8 mouse cellular contexts compared by ENCODE assay signal in the genomic region with DNA sequence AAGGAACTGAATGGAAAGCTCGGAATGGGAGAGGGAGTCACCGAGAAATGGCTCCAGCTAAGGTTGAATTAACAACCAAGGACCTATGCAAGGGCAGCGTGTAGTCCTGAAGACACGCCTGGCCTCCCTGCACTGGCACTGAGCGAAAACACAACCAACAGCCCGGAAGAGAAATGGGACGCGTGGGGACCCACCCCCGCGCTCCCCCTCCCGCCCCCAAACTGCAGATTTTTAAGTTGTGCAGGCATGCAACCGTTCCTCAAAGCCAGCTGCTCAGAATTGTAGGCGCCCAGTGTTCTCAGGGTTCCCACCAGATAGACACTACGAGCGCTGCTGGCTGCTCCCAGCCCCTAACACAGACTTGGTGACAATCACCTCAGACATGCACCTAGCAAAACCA. TPM values are rescaled to one million over a fixed set of nuclear protein-coding genes. Genes with fewer than 3 reads are reported as not detected.
DNase-seq lines count a peak whose midpoint lies in the region; ATAC-seq and TF ChIP-seq lines count a peak whose summit lies in the region.

A gene (minus strand): TSS at position 42 of the 400 bp plus-strand sequence.

- H3K4me2 ChIP-seq in lung, embryonic 16.5 days (ENCODE audit: low read depth, low read length), result peak within 1 kb of the TSS; percentile 90
- peak within 1 kb of the TSS; percentile 95 for H3K4me2 ChIP-seq in intestine, postnatal 0 days (replicated peaks; ENCODE audit: low read depth)
- peak within 1 kb of the TSS; percentile 99 for H3K4me2 ChIP-seq in neural tube, embryonic 15.5 days

- H3K27me3 ChIP-seq in lung, embryonic 16.5 days (ENCODE audit: control insufficient read depth, insufficient read depth, low read depth, low read length), result peaks cover 22% of the 10 kb centered on the region
- 0 out of 2 replicates have a peak, but pooled peaks cover 16% of the 10 kb centered on the region for H3K27me3 ChIP-seq in intestine, postnatal 0 days (replicated peaks; ENCODE audit: control insufficient read depth, insufficient read depth, low read length)
- H3K27me3 ChIP-seq in neural tube, embryonic 15.5 days (replicated peaks), result peaks cover 49% of the 10 kb centered on the region

- peak within 1 kb of the TSS; percentile 67 for H3K9ac ChIP-seq in lung, embryonic 16.5 days (ENCODE audit: low read length)
- H3K9ac ChIP-seq in intestine, postnatal 0 days (ENCODE audit: low read depth, low read length), result peak within 1 kb of the TSS; percentile 54
- peak within 1 kb of the TSS; percentile 53 for H3K9ac ChIP-seq in neural tube, embryonic 15.5 days (replicated peaks)

- ATAC-seq in frontal cortex, adult (ENCODE audit: low TSS enrichment), result 0 out of 2 replicates have a peak, but pooled peaks have one; percentile 14
- no peak for ATAC-seq in lung, embryonic 16.5 days (ENCODE audit: low read depth)
- no peak for ATAC-seq in intestine, postnatal 0 days
- no peak for ATAC-seq in neural tube, embryonic 15.5 days (ENCODE audit: low FRiP score)

- H3K27ac ChIP-seq in lung, embryonic 16.5 days (ENCODE audit: low read length), result peak within 1 kb of the TSS; percentile 64; the same call in 1 of the 2 replicates
- peak within 1 kb of the TSS; percentile 15 for H3K27ac ChIP-seq in intestine, postnatal 0 days (ENCODE audit: low read depth, low read length)
- no peak within 1 kb of the TSS for H3K27ac ChIP-seq in neural tube, embryonic 15.5 days (replicated peaks)

- DNase-seq in frontal cortex, adult 2 months (ENCODE audit: extremely low spot score in 1 of 2, low spot score in 1 of 2), result no peak
- no peak for DNase-seq in lung, postnatal 36 days
- no peak for DNase-seq in urinary bladder, postnatal 10 days (ENCODE audit: low spot score)
- no peak for DNase-seq in cerebellum, adult 11 months

- WGBS in lung, embryonic 16.5 days, result 31% methylated on average over 15 of the region's 15 CpGs
- WGBS in intestine, postnatal 0 days, result 32% methylated on average over 15 of the region's 15 CpGs
- 24% methylated on average over 15 of the region's 15 CpGs for WGBS in neural tube, embryonic 15.5 days

- no peak for TF ChIP-seq CTCF in intestine, postnatal 0 days (IDR thresholded peaks at IDR 0.05; ENCODE audit: low read depth)

- H3K4me3 ChIP-seq in lung, embryonic 16.5 days (ENCODE audit: low read length), result peak within 1 kb of the TSS; percentile 61
- peak within 1 kb of the TSS; percentile 49 for H3K4me3 ChIP-seq in intestine, postnatal 0 days (ENCODE audit: low read depth, low read length)
- peak within 1 kb of the TSS; percentile 59 for H3K4me3 ChIP-seq in neural tube, embryonic 15.5 days (replicated peaks)

- H3K4me1 ChIP-seq in lung, embryonic 16.5 days (replicated peaks; ENCODE audit: control insufficient read depth, insufficient read depth, low read length), result peaks cover 3% of the 10 kb centered on the region; the same call in 1 of the 2 replicates
- no peaks in the 10 kb centered on the region for H3K4me1 ChIP-seq in intestine, postnatal 0 days (replicated peaks; ENCODE audit: control insufficient read depth, insufficient read depth, low read length)
- peaks cover 24% of the 10 kb centered on the region for H3K4me1 ChIP-seq in neural tube, embryonic 15.5 days

- H3K9me3 ChIP-seq in lung, embryonic 16.5 days (ENCODE audit: control insufficient read depth, low read length), result no peaks in the 10 kb centered on the region
- H3K9me3 ChIP-seq in intestine, postnatal 0 days (ENCODE audit: control insufficient read depth), result no peaks in the 10 kb centered on the region
- no peaks in the 10 kb centered on the region for H3K9me3 ChIP-seq in neural tube, embryonic 15.5 days (replicated peaks)

- no peaks in the 10 kb centered on the region for H3K36me3 ChIP-seq in lung, embryonic 16.5 days (ENCODE audit: control insufficient read depth, insufficient read depth, low read length)
- H3K36me3 ChIP-seq in intestine, postnatal 0 days (ENCODE audit: control insufficient read depth, insufficient read depth), result no peaks in the 10 kb centered on the region
- no peaks in the 10 kb centered on the region for H3K36me3 ChIP-seq in neural tube, embryonic 15.5 days

RNA-seq across cellular contexts. Expression of the gene that starts here (rescaled TPM):
- polyA plus RNA-seq in frontal cortex, adult 2 months (2012; rRNA removed), result 3.9 and 4.0 TPM in 2 replicates
- polyA plus RNA-seq in lung, embryonic 16.5 days (2015; fragmentation: Nextera tagmentation; extraction: Ambion mirVana), result 8.5 and 10.3 TPM in 2 replicates
- polyA plus RNA-seq in intestine, postnatal 0 days (2015; fragmentation: Nextera tagmentation; extraction: Ambion mirVana), result 10.4 and 11.8 TPM in 2 replicates
- polyA plus RNA-seq in neural tube, embryonic 15.5 days (2015; fragmentation: Nextera tagmentation; extraction: Ambion mirVana), result 2.1 and 2.3 TPM in 2 replicates
